Mouse (Mus musculus) myocyte (in vitro differentiated cells): Measurements from ENCODE around the gene Fahd1. TPM values are rescaled to one million over a fixed set of nuclear protein-coding genes. Genes with fewer than 3 reads are reported as not detected.

Source experiments
- H3K27me3 ChIP-seq: one replicate; pipeline ENCODE4 v1.6.1; 2011; ENCODE audit not compliant: control insufficient read depth, insufficient read depth, insufficient read length
- H3K36me3 ChIP-seq: one replicate; pipeline ENCODE4 v1.6.1; 2011; ENCODE audit not compliant: control insufficient read depth, insufficient read depth
- H3K4me2 ChIP-seq: one replicate; pipeline ENCODE4 v1.6.1; 2011; ENCODE audit warnings: low read depth, control low read depth
- H3K4me3 ChIP-seq: one replicate; pipeline ENCODE4 v1.5.1; 2011; ENCODE audit warnings: mild to moderate bottlenecking, control low read depth, moderate library complexity
- H3K79me2 ChIP-seq: one replicate; pipeline ENCODE4 v1.6.1; 2011; ENCODE audit not compliant: control insufficient read depth, insufficient read depth
- H3ac ChIP-seq: one replicate; pipeline ENCODE4 v1.6.1; 2011; ENCODE audit not compliant: control insufficient read depth, insufficient read length
- CEBPB ChIP-seq: IDR thresholded peaks from 2 replicates; pipeline ENCODE4 v1.6.1; 2011; ENCODE audit warnings: mild to moderate bottlenecking, moderate library complexity; ENCODE audit not compliant: poor library complexity, insufficient read depth, severe bottlenecking
- E2F4 ChIP-seq: IDR thresholded peaks from one replicate; pipeline ENCODE4 v1.6.1; 2011; ENCODE audit warnings: mild to moderate bottlenecking, control low read depth, moderate library complexity; ENCODE audit not compliant: insufficient read depth
- MAX ChIP-seq: IDR thresholded peaks from one replicate; pipeline ENCODE4 v1.6.1; 2011; ENCODE audit warnings: low read depth, mild to moderate bottlenecking, control low read depth
- MYOD1 ChIP-seq, 3 experiments: IDR thresholded peaks; one replicate each; pipeline ENCODE4 v1.6.1; 2011; ENCODE audit warnings: control low read depth in 2 of 3, low read depth in 2 of 3, mild to moderate bottlenecking in 2 of 3, moderate library complexity in 1 of 3; ENCODE audit not compliant: insufficient read length in 2 of 3, control insufficient read depth in 1 of 3
- MYOG ChIP-seq, 3 experiments: IDR thresholded peaks; one replicate each; pipeline ENCODE4 v1.6.1; 2011; ENCODE audit warnings: control low read depth in 2 of 3, low read depth in 2 of 3, mild to moderate bottlenecking in 2 of 3; ENCODE audit not compliant: insufficient read length in 2 of 3, control insufficient read depth in 1 of 3, insufficient read depth in 1 of 3
- POLR2A ChIP-seq: IDR thresholded peaks from one replicate; pipeline ENCODE4 v1.6.1; 2011; ENCODE audit warnings: low read depth, mild to moderate bottlenecking, control low read depth, moderate library complexity; ENCODE audit not compliant: insufficient read length
- POLR2AphosphoS2 ChIP-seq: IDR thresholded peaks from one replicate; pipeline ENCODE4 v1.6.1; 2011; ENCODE audit warnings: low read depth, control low read depth; ENCODE audit not compliant: insufficient read length
- REST ChIP-seq: IDR thresholded peaks from one replicate; pipeline ENCODE4 v1.6.1; 2011; ENCODE audit warnings: mild to moderate bottlenecking, control low read depth, moderate library complexity; ENCODE audit not compliant: insufficient read depth, insufficient read length
- SRF ChIP-seq: IDR thresholded peaks from one replicate; pipeline ENCODE4 v1.6.1; 2011; ENCODE audit warnings: low read depth; ENCODE audit not compliant: control insufficient read depth, insufficient read length
- TCF12 ChIP-seq: IDR thresholded peaks from one replicate; pipeline ENCODE4 v1.6.1; 2011; ENCODE audit warnings: mild to moderate bottlenecking, control low read depth; ENCODE audit not compliant: poor library complexity, insufficient read depth, severe bottlenecking
- TCF3 ChIP-seq: IDR thresholded peaks from one replicate; pipeline ENCODE4 v1.6.1; 2011; ENCODE audit warnings: low read depth, control low read depth; ENCODE audit not compliant: insufficient read length
- USF1 ChIP-seq: IDR thresholded peaks from one replicate; pipeline ENCODE4 v1.6.1; 2011; ENCODE audit warnings: low read depth, mild to moderate bottlenecking, control low read depth, moderate library complexity
- polyA plus RNA-seq: library from polyadenylated mRNA; unstranded; fragments of >200 nt; fragmentation: generic; extraction: Trizol; gene quantifications from one replicate; pipeline ENCODE4 v1.2.1, GENCODE M21; 2012; ENCODE audit warnings: missing spikeins

Fahd1 gene
- polyA plus RNA-seq, 1 experiment = 9.5 TPM

- Histone ChIP-seq H3K4me3 (no peak overlapping the region), H3K4me2 (no peak overlapping the region), H3K36me3 (no peaks in the 10 kb centered on the region), H3K27me3 (peaks cover 24% of the 10 kb centered on the region), H3ac (no peak overlapping the region), H3K79me2 (no peaks in the 10 kb centered on the region)
- TF ChIP-seq USF1 (no peak), MYOD1 (IDR thresholded peaks at IDR 0.05; ENCODE audit: control insufficient read depth in 1 of 3, insufficient read length in 2 of 3, low read depth in 2 of 3) (no peak), MYOG (IDR thresholded peaks at IDR 0.05; ENCODE audit: control insufficient read depth in 1 of 3, insufficient read depth in 1 of 3, insufficient read length in 2 of 3, low read depth in 2 of 3) (no peak), REST (no peak), TCF12 (no peak), SRF (no peak), TCF3 (no peak), E2F4 (no peak), POLR2AphosphoS2 (no peak), POLR2A (no peak)
These were observed 49.6 kb downstream of the Fahd1 start for GRCm38 (mm10) chr17:24800524-24800923.

- H3K4me2 ChIP-seq = no peak overlapping the region
- TF ChIP-seq MYOD1 (IDR thresholded peaks at IDR 0.05; ENCODE audit: control insufficient read depth in 1 of 3, insufficient read length in 2 of 3, low read depth in 2 of 3) (no peak), REST (no peak), SRF (no peak), POLR2A (no peak), CEBPB (no peak), MAX (no peak), E2F4 (no peak), TCF12 (no peak), MYOG (IDR thresholded peaks at IDR 0.05; ENCODE audit: control insufficient read depth in 1 of 3, insufficient read depth in 1 of 3, insufficient read length in 2 of 3, low read depth in 2 of 3) (no peak)
- H3K27me3 ChIP-seq = peaks cover 16% of the 10 kb centered on the region
- no peaks in the 10 kb centered on the region for H3K79me2 ChIP-seq
- no peak overlapping the region for H3K4me3 ChIP-seq
- no peaks in the 10 kb centered on the region for H3K36me3 ChIP-seq
- no peak overlapping the region for H3ac ChIP-seq
These were observed 50.7 kb downstream of the Fahd1 start for GRCm38 (mm10) chr17:24799476-24799875.

Other genes with a start within 250 kb of the Fahd1 start
- 49.5 TPM for gene Tsc2, start 217.7 kb downstream of the Fahd1 start, polyA plus RNA-seq
- gene Nthl1, start 217.7 kb downstream of the Fahd1 start, polyA plus RNA-seq = 20.2 TPM
- gene Slc9a3r2, start 200.0 kb downstream of the Fahd1 start, polyA plus RNA-seq = 19.1 TPM
- not detected for gene Npw, start 191.9 kb downstream of the Fahd1 start, polyA plus RNA-seq
- 49.7 TPM for gene Zfp598, start 180.7 kb downstream of the Fahd1 start, polyA plus RNA-seq
- gene Syngr3, start 160.4 kb downstream of the Fahd1 start, polyA plus RNA-seq = 0.29 TPM
- 47.7 TPM for gene Gfer, start 154.2 kb downstream of the Fahd1 start, polyA plus RNA-seq
- 0.54 TPM for gene Noxo1, start 154.1 kb downstream of the Fahd1 start, polyA plus RNA-seq
- 66.6 TPM for gene Tbl3, start 142.7 kb downstream of the Fahd1 start, polyA plus RNA-seq
- gene Rnf151, start 132.3 kb downstream of the Fahd1 start, polyA plus RNA-seq = 0.36 TPM
- gene Rps2, start 132.2 kb downstream of the Fahd1 start, polyA plus RNA-seq = 178 TPM
- 547 TPM for gene Ndufb10, start 125.9 kb downstream of the Fahd1 start, polyA plus RNA-seq
- 1.7 TPM for gene Rpl3l, start 122.5 kb downstream of the Fahd1 start, polyA plus RNA-seq
- 73.9 TPM for gene Msrb1, start 113.7 kb downstream of the Fahd1 start, polyA plus RNA-seq
- gene Hs3st6, start 97.4 kb downstream of the Fahd1 start, polyA plus RNA-seq = not detected
- gene Meiob, start 46.1 kb downstream of the Fahd1 start, polyA plus RNA-seq = not detected
- gene Hagh, start 10.2 kb downstream of the Fahd1 start, polyA plus RNA-seq = 58.3 TPM
- gene Igfals, start 15.6 kb upstream of the Fahd1 start, polyA plus RNA-seq = not detected
- 38.5 TPM for gene Nubp2, start 36.0 kb upstream of the Fahd1 start, polyA plus RNA-seq
- 46.6 TPM for gene Spsb3, start 36.3 kb upstream of the Fahd1 start, polyA plus RNA-seq
- 12.5 TPM for gene Eme2, start 44.7 kb upstream of the Fahd1 start, polyA plus RNA-seq
- 142 TPM for gene Mrps34, start 44.8 kb upstream of the Fahd1 start, polyA plus RNA-seq
- 23.7 TPM for gene Nme3, start 46.1 kb upstream of the Fahd1 start, polyA plus RNA-seq
- 47.6 TPM for gene Mapk8ip3, start 86.6 kb upstream of the Fahd1 start, polyA plus RNA-seq
- 16.3 TPM for gene Jpt2, start 110.3 kb upstream of the Fahd1 start, polyA plus RNA-seq
- 3.5 TPM for gene Cramp1l, start 165.4 kb upstream of the Fahd1 start, polyA plus RNA-seq
- gene Ift140, start 165.7 kb upstream of the Fahd1 start, polyA plus RNA-seq = 8.9 TPM
- gene Tmem204, start 233.2 kb upstream of the Fahd1 start, polyA plus RNA-seq = 0.43 TPM